Mouse (Mus musculus): Measurements from ENCODE around the gene Vmp1.

GRCm38 (mm10) chr11:86624237-86624941 lies 59.2 kb downstream of the Vmp1 start:
- no peak for TF ChIP-seq CTCF (IDR thresholded peaks at IDR 0.05; ENCODE audit: insufficient read depth, low read depth, low read length)
- TF ChIP-seq POLR2A (IDR thresholded peaks at IDR 0.05; ENCODE audit: insufficient read depth, low read depth, low read length) = no peak
